Mouse (Mus musculus): Measurements from ENCODE around the gene Orai2. TPM values are rescaled to one million over a fixed set of nuclear protein-coding genes. Genes with fewer than 3 reads are reported as not detected.
"Not testable (repeated sequence)": the region's sequence is repeated elsewhere in the genome, so short reads cannot be mapped to it uniquely, and the experiment has no call there.

Orai2 gene
- polyA plus RNA-seq, 1 experiment from 2014 or later, result 2.7 TPM

GRCm38 (mm10) chr5:136169626-136170511 lies 644 bp downstream of the Orai2 start:
- Histone ChIP-seq H3K9ac (ENCODE audit: low read depth, low read length) (peak overlapping the region; percentile 57), H3K4me2 (peak overlapping the region; percentile 96), H3K9me3 (replicated peaks; ENCODE audit: control insufficient read depth, low read length) (no peaks in the 10 kb centered on the region), H3K36me3 (ENCODE audit: control insufficient read depth, insufficient read depth, low read length) (0 out of 2 replicates have a peak, but pooled peaks cover 3% of the 10 kb centered on the region), H3K27me3 (ENCODE audit: control insufficient read depth, insufficient read depth, low read length) (no peaks in the 10 kb centered on the region; the same call in 1 of the 2 replicates), H3K4me3 (ENCODE audit: low read depth, low read length) (peak overlapping the region; percentile 52), H3K27ac (ENCODE audit: low read depth, low read length) (no peak overlapping the region), H3K4me1 (ENCODE audit: control insufficient read depth, insufficient read depth, low read length) (peaks cover 9% of the 10 kb centered on the region)
- ATAC-seq (replicated peaks; ENCODE audit: insufficient number of reproducible peaks, low FRiP score, low TSS enrichment), result no peak; the same call in none of the 2 replicates
- 14% methylated on average over 15 of the region's 15 CpGs for WGBS (ENCODE audit: insufficient replicate concordance)

GRCm38 (mm10) chr5:136168071-136168470 lies 2.4 kb downstream of the Orai2 start:
- Histone ChIP-seq H3K9me3 (replicated peaks; ENCODE audit: control insufficient read depth, low read length) (no peaks in the 10 kb centered on the region), H3K36me3 (ENCODE audit: control insufficient read depth, insufficient read depth, low read length) (0 out of 2 replicates have a peak, but pooled peaks cover 3% of the 10 kb centered on the region), H3K27ac (ENCODE audit: low read depth, low read length) (no peak overlapping the region), H3K4me1 (ENCODE audit: control insufficient read depth, insufficient read depth, low read length) (peaks cover 9% of the 10 kb centered on the region), H3K27me3 (ENCODE audit: control insufficient read depth, insufficient read depth, low read length) (no peaks in the 10 kb centered on the region; the same call in 1 of the 2 replicates), H3K4me2 (no peak overlapping the region), H3K4me3 (ENCODE audit: low read depth, low read length) (no peak overlapping the region), H3K9ac (ENCODE audit: low read depth, low read length) (no peak overlapping the region)
- no peak for ATAC-seq (replicated peaks; ENCODE audit: insufficient number of reproducible peaks, low FRiP score, low TSS enrichment)
- 91% methylated on average over 3 of the region's 3 CpGs for WGBS (ENCODE audit: insufficient replicate concordance)

- no peak overlapping the region for H3K9ac ChIP-seq (ENCODE audit: low read depth, low read length)
- H3K36me3 ChIP-seq (ENCODE audit: control insufficient read depth, insufficient read depth, low read length), result 0 out of 2 replicates have a peak, but pooled peaks cover 3% of the 10 kb centered on the region
- H3K9me3 ChIP-seq (replicated peaks; ENCODE audit: control insufficient read depth, low read length), result no peaks in the 10 kb centered on the region
- ATAC-seq (replicated peaks; ENCODE audit: insufficient number of reproducible peaks, low FRiP score, low TSS enrichment), result no peak
- WGBS (ENCODE audit: insufficient replicate concordance), result 84% methylated on average over 4 of the region's 4 CpGs
- H3K4me3 ChIP-seq (ENCODE audit: low read depth, low read length), result no peak overlapping the region
- peaks cover 9% of the 10 kb centered on the region for H3K4me1 ChIP-seq (ENCODE audit: control insufficient read depth, insufficient read depth, low read length)
- no peaks in the 10 kb centered on the region; the same call in 1 of the 2 replicates for H3K27me3 ChIP-seq (ENCODE audit: control insufficient read depth, insufficient read depth, low read length)
- no peak overlapping the region for H3K4me2 ChIP-seq
- H3K27ac ChIP-seq (ENCODE audit: low read depth, low read length), result no peak overlapping the region
These were observed 3.2 kb downstream of the Orai2 start for GRCm38 (mm10) chr5:136167296-136167695.

- 73% methylated on average over 8 of the region's 8 CpGs for WGBS (ENCODE audit: insufficient replicate concordance)
These were observed 5.3 kb downstream of the Orai2 start for GRCm38 (mm10) chr5:136165246-136165645.

GRCm38 (mm10) chr5:136163807-136164474 lies 6.6 kb downstream of the Orai2 start:
- no peak overlapping the region for H3K4me2 ChIP-seq
- H3K4me1 ChIP-seq (ENCODE audit: control insufficient read depth, insufficient read depth, low read length), result no peaks in the 10 kb centered on the region
- H3K27ac ChIP-seq (ENCODE audit: low read depth, low read length), result no peak overlapping the region
- ATAC-seq (replicated peaks; ENCODE audit: insufficient number of reproducible peaks, low FRiP score, low TSS enrichment), result no peak
- no peak overlapping the region for H3K4me3 ChIP-seq (ENCODE audit: low read depth, low read length)
- no peak overlapping the region for H3K9ac ChIP-seq (ENCODE audit: low read depth, low read length)
- H3K27me3 ChIP-seq (ENCODE audit: control insufficient read depth, insufficient read depth, low read length), result no peaks in the 10 kb centered on the region
- 88% methylated on average over 11 of the region's 11 CpGs for WGBS (ENCODE audit: insufficient replicate concordance)
- H3K36me3 ChIP-seq (ENCODE audit: control insufficient read depth, insufficient read depth, low read length), result 0 out of 2 replicates have a peak, but pooled peaks cover 3% of the 10 kb centered on the region
- no peaks in the 10 kb centered on the region for H3K9me3 ChIP-seq (replicated peaks; ENCODE audit: control insufficient read depth, low read length)

More at GRCm38 (mm10) chr5:136165246-136165645, 5.3 kb downstream of the Orai2 start:
- Histone ChIP-seq H3K4me1 (ENCODE audit: control insufficient read depth, insufficient read depth, low read length) (no peaks in the 10 kb centered on the region), H3K4me2 (no peak overlapping the region), H3K9me3 (replicated peaks; ENCODE audit: control insufficient read depth, low read length) (no peaks in the 10 kb centered on the region), H3K27me3 (ENCODE audit: control insufficient read depth, insufficient read depth, low read length) (no peaks in the 10 kb centered on the region), H3K27ac (ENCODE audit: low read depth, low read length) (no peak overlapping the region), H3K36me3 (ENCODE audit: control insufficient read depth, insufficient read depth, low read length) (0 out of 2 replicates have a peak, but pooled peaks cover 3% of the 10 kb centered on the region), H3K9ac (ENCODE audit: low read depth, low read length) (no peak overlapping the region), H3K4me3 (ENCODE audit: low read depth, low read length) (no peak overlapping the region)
- no peak for ATAC-seq (replicated peaks; ENCODE audit: insufficient number of reproducible peaks, low FRiP score, low TSS enrichment)

GRCm38 (mm10) chr5:136160084-136160483 lies 10.4 kb downstream of the Orai2 start:
- ATAC-seq (replicated peaks; ENCODE audit: insufficient number of reproducible peaks, low FRiP score, low TSS enrichment); H3K27me3 ChIP-seq (ENCODE audit: control insufficient read depth, insufficient read depth, low read length); H3K4me2 ChIP-seq; H3K4me1 ChIP-seq (ENCODE audit: control insufficient read depth, insufficient read depth, low read length); H3K4me3 ChIP-seq (ENCODE audit: low read depth, low read length); H3K9ac ChIP-seq (ENCODE audit: low read depth, low read length); H3K9me3 ChIP-seq (replicated peaks; ENCODE audit: control insufficient read depth, low read length); H3K27ac ChIP-seq (ENCODE audit: low read depth, low read length); H3K36me3 ChIP-seq (ENCODE audit: control insufficient read depth, insufficient read depth, low read length): not testable (repeated sequence)
- WGBS (ENCODE audit: insufficient replicate concordance), result 79% methylated on average over 11 of the region's 12 CpGs

- no peaks in the 10 kb centered on the region for H3K27me3 ChIP-seq (ENCODE audit: control insufficient read depth, insufficient read depth, low read length)
- H3K4me3 ChIP-seq (ENCODE audit: low read depth, low read length), result no peak overlapping the region
- no peak for ATAC-seq (replicated peaks; ENCODE audit: insufficient number of reproducible peaks, low FRiP score, low TSS enrichment)
- H3K36me3 ChIP-seq (ENCODE audit: control insufficient read depth, insufficient read depth, low read length), result no peaks in the 10 kb centered on the region
- H3K4me2 ChIP-seq, result no peak overlapping the region
- 69% methylated on average over 5 of the region's 5 CpGs for WGBS (ENCODE audit: insufficient replicate concordance)
- no peaks in the 10 kb centered on the region for H3K4me1 ChIP-seq (ENCODE audit: control insufficient read depth, insufficient read depth, low read length)
- no peak overlapping the region for H3K27ac ChIP-seq (ENCODE audit: low read depth, low read length)
- H3K9me3 ChIP-seq (replicated peaks; ENCODE audit: control insufficient read depth, low read length), result no peaks in the 10 kb centered on the region
- no peak overlapping the region for H3K9ac ChIP-seq (ENCODE audit: low read depth, low read length)
These were observed 15.1 kb downstream of the Orai2 start for GRCm38 (mm10) chr5:136155399-136155798.

- no peaks in the 10 kb centered on the region for H3K4me1 ChIP-seq (ENCODE audit: control insufficient read depth, insufficient read depth, low read length)
- H3K27ac ChIP-seq (ENCODE audit: low read depth, low read length), result no peak overlapping the region
- no peak overlapping the region for H3K4me3 ChIP-seq (ENCODE audit: low read depth, low read length)
- H3K36me3 ChIP-seq (ENCODE audit: control insufficient read depth, insufficient read depth, low read length), result no peaks in the 10 kb centered on the region
- no peak for ATAC-seq (replicated peaks; ENCODE audit: insufficient number of reproducible peaks, low FRiP score, low TSS enrichment)
- H3K9ac ChIP-seq (ENCODE audit: low read depth, low read length), result no peak overlapping the region
- H3K9me3 ChIP-seq (replicated peaks; ENCODE audit: control insufficient read depth, low read length), result no peaks in the 10 kb centered on the region
- no peaks in the 10 kb centered on the region for H3K27me3 ChIP-seq (ENCODE audit: control insufficient read depth, insufficient read depth, low read length)
- WGBS (ENCODE audit: insufficient replicate concordance), result 74% methylated on average over 8 of the region's 8 CpGs
- no peak overlapping the region for H3K4me2 ChIP-seq
These were observed 18.1 kb downstream of the Orai2 start for GRCm38 (mm10) chr5:136152365-136152764.

Measured in heart, embryonic 11.5 days (tissue).